Mouse (Mus musculus) kidney, adult 2 months (tissue): ENCODE data around the gene Actl7a. TPM values are rescaled to one million over a fixed set of nuclear protein-coding genes. Genes with fewer than 3 reads are reported as not detected.

Experiments
- DNase-seq: peaks from one replicate; pipeline ENCODE4 v3.0.0; 2021
- H3K27ac ChIP-seq: fragments of 200-500 bp; 2 replicates; pipeline ENCODE4 v1.5.1; 2012; ENCODE audit warnings: low read depth, low read length, control low read depth, inconsistent platforms; ENCODE audit not compliant: insufficient read depth
- H3K27me3 ChIP-seq: fragments of 200-500 bp; replicated peaks from 2 replicates; pipeline ENCODE4 v1.6.1; 2012; ENCODE audit warnings: mild to moderate bottlenecking, moderate library complexity, low read length, inconsistent platforms; ENCODE audit not compliant: control insufficient read depth, insufficient read depth
- H3K36me3 ChIP-seq: fragments of 200-500 bp; 2 replicates; pipeline ENCODE4 v1.6.1; 2012; ENCODE audit warnings: mild to moderate bottlenecking, moderate library complexity, low read length, inconsistent platforms; ENCODE audit not compliant: control insufficient read depth, insufficient read depth
- H3K4me1 ChIP-seq: fragments of 200-500 bp; 2 replicates; pipeline ENCODE4 v1.6.1; 2011; ENCODE audit warnings: low read length; ENCODE audit not compliant: control insufficient read depth, insufficient read depth
- H3K4me3 ChIP-seq: fragments of 200-500 bp; 2 replicates; pipeline ENCODE4 v1.5.1; 2011; ENCODE audit warnings: mild to moderate bottlenecking, low read depth, low read length, control low read depth; ENCODE audit not compliant: insufficient read depth
- CTCF ChIP-seq: fragments of 200-500 bp; conservative IDR thresholded peaks from 2 replicates; pipeline ENCODE4 v1.5.1; 2011; ENCODE audit warnings: low read depth, mild to moderate bottlenecking, control low read depth, low read length, moderate library complexity, mixed read lengths; ENCODE audit not compliant: insufficient read depth, insufficient read length
- POLR2A ChIP-seq: fragments of 200-500 bp; IDR thresholded peaks from one replicate; pipeline ENCODE4 v1.6.1; 2011; ENCODE audit warnings: low read depth, low read length, control low read depth
- WGBS: fragments of 180-500 bp; shearing (Covaris S2); methylation state at CpG from one replicate; pipeline ENCODE4 v1.1.7; 2018; 5-methylcytosine and 5-hydroxymethylcytosine counted together
- polyA plus RNA-seq: library from polyadenylated mRNA; depleted of rRNA; stranded (reverse); fragments of >200 nt; gene quantifications from 2 replicates; pipeline ENCODE4 v1.2.3, GENCODE M21; 2012

Gene Actl7a
- polyA plus RNA-seq, 1 experiment, result 0.16 TPM

- peak; percentile 58 for DNase-seq
- TF ChIP-seq CTCF, result no peak
- TF ChIP-seq POLR2A, result no peak
- peaks cover 4% of the 10 kb centered on the region for H3K4me1 ChIP-seq
- H3K36me3 ChIP-seq, result no peaks in the 10 kb centered on the region
- 0 out of 2 replicates have a peak overlapping the region, but pooled peaks have one; percentile 35 for H3K27ac ChIP-seq
- H3K27me3 ChIP-seq, result no peaks in the 10 kb centered on the region
- 58% methylated on average over 12 of the region's 12 CpGs for WGBS
- no peak overlapping the region for H3K4me3 ChIP-seq
Observed at GRCm38 (mm10) chr4:56718573-56719442, 24.4 kb upstream of the Actl7a start.

GRCm38 (mm10) chr4:56719456-56719855 lies 23.8 kb upstream of the Actl7a start:
- no peak overlapping the region for H3K27ac ChIP-seq
- no peak for DNase-seq
- H3K27me3 ChIP-seq, result no peaks in the 10 kb centered on the region
- TF ChIP-seq POLR2A (no peak), CTCF (no peak)
- WGBS, result 64% methylated on average over 9 of the region's 9 CpGs
- H3K4me3 ChIP-seq, result no peak overlapping the region
- H3K36me3 ChIP-seq, result no peaks in the 10 kb centered on the region
- H3K4me1 ChIP-seq, result peaks cover 4% of the 10 kb centered on the region

- WGBS, result 49% methylated on average over 9 of the region's 9 CpGs
- Histone ChIP-seq H3K4me3 (no peak overlapping the region), H3K27ac (no peak overlapping the region), H3K36me3 (no peaks in the 10 kb centered on the region), H3K27me3 (no peaks in the 10 kb centered on the region), H3K4me1 (peaks cover 4% of the 10 kb centered on the region)
- TF ChIP-seq POLR2A (no peak), CTCF (no peak)
- no peak for DNase-seq
Observed at GRCm38 (mm10) chr4:56720403-56720802, 22.8 kb upstream of the Actl7a start.

GRCm38 (mm10) chr4:56721469-56721868 lies 21.7 kb upstream of the Actl7a start:
- TF ChIP-seq POLR2A, result no peak
- TF ChIP-seq CTCF, result peak; percentile 48
- 39% methylated on average over 3 of the region's 3 CpGs for WGBS
- Histone ChIP-seq H3K4me3 (no peak overlapping the region), H3K4me1 (peaks cover 4% of the 10 kb centered on the region), H3K27me3 (no peaks in the 10 kb centered on the region), H3K27ac (no peak overlapping the region), H3K36me3 (no peaks in the 10 kb centered on the region)
- peak; percentile 50 for DNase-seq

- peak; percentile 69 for DNase-seq
- Histone ChIP-seq H3K4me1 (peaks cover 4% of the 10 kb centered on the region), H3K4me3 (no peak overlapping the region), H3K27me3 (no peaks in the 10 kb centered on the region), H3K36me3 (no peaks in the 10 kb centered on the region), H3K27ac (peak overlapping the region; percentile 52; the same call in 1 of the 2 replicates)
- no peak for TF ChIP-seq CTCF
- TF ChIP-seq POLR2A, result no peak
- 46% methylated on average over 6 of the region's 6 CpGs for WGBS
Observed at GRCm38 (mm10) chr4:56722346-56722745, 20.9 kb upstream of the Actl7a start.

GRCm38 (mm10) chr4:56723237-56723636 lies 20.0 kb upstream of the Actl7a start:
- H3K4me1 ChIP-seq, result peaks cover 4% of the 10 kb centered on the region
- TF ChIP-seq POLR2A (no peak), CTCF (no peak)
- H3K36me3 ChIP-seq, result no peaks in the 10 kb centered on the region
- WGBS, result 65% methylated on average over 6 of the region's 6 CpGs
- peak overlapping the region; percentile 52; the same call in 1 of the 2 replicates for H3K27ac ChIP-seq
- no peaks in the 10 kb centered on the region for H3K27me3 ChIP-seq
- H3K4me3 ChIP-seq, result no peak overlapping the region
- DNase-seq, result peak; percentile 88

GRCm38 (mm10) chr4:56725839-56726238 lies 17.4 kb upstream of the Actl7a start:
- TF ChIP-seq CTCF (peak; percentile 42; the same call in 1 of the 2 replicates), POLR2A (no peak)
- no peak for DNase-seq
- H3K27me3 ChIP-seq, result no peaks in the 10 kb centered on the region
- 65% methylated on average over 8 of the region's 8 CpGs for WGBS
- H3K36me3 ChIP-seq, result no peaks in the 10 kb centered on the region
- H3K4me3 ChIP-seq, result no peak overlapping the region
- H3K4me1 ChIP-seq, result peaks cover 4% of the 10 kb centered on the region; the same call in 1 of the 2 replicates
- no peak overlapping the region for H3K27ac ChIP-seq
